Mouse (Mus musculus): ENCODE measurements around the gene Azgp1. TPM values are rescaled to one million over a fixed set of nuclear protein-coding genes. Genes with fewer than 3 reads are reported as not detected.
"Not testable (repeated sequence)": the region's sequence is repeated elsewhere in the genome, so short reads cannot be mapped to it uniquely, and the experiment has no call there.

Gene Azgp1
- not detected in 2 replicates for polyA plus RNA-seq (2014; fragmentation: Nextera tagmentation; extraction: Ambion mirVana)

DNA sequence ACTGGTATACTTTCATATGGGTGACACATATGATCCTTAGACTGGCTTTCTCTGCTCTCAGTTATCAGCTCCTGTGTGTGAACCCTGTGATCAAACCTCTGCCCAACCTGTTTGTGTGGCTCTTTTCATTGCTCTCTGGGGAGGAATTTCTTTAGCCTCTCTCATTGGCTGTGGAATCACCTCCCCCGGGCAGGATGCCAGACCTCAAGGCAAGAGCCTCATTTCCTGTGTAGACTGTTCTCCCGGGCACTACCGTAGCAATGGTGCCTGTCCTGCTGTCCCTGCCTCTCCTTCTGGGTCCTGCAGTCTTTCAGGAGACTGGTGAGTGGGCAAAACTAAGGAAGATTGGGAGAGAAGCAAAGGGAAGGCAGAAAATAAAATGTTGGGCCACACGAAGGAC, at the start of gene Azgp1:
Azgp1 (plus strand) TSS at position 221 of the 400 bp plus-strand sequence.
- no peaks in the 10 kb centered on the region for H3K4me1 ChIP-seq (replicated peaks; ENCODE audit: control insufficient read depth, insufficient read depth, low read length)
- H3K36me3 ChIP-seq (ENCODE audit: control insufficient read depth, insufficient read depth, low read length): no peaks in the 10 kb centered on the region
- DNase-seq (ENCODE audit: low spot score) (no peak), ATAC-seq (replicated peaks; ENCODE audit: low FRiP score) (no peak)
- 82% methylated on average over 4 of the region's 4 CpGs for WGBS
- no peak within 1 kb of the TSS for H3K4me2 ChIP-seq (ENCODE audit: low read depth, low read length, severe bottlenecking)
- H3K4me3 ChIP-seq (ENCODE audit: low read depth, low read length): no peak within 1 kb of the TSS
- no peak within 1 kb of the TSS for H3K9ac ChIP-seq (ENCODE audit: low read length)
- no peaks in the 10 kb centered on the region for H3K27me3 ChIP-seq (ENCODE audit: control insufficient read depth, insufficient read depth, low read length)
- no peak within 1 kb of the TSS for H3K27ac ChIP-seq (ENCODE audit: low read depth, low read length)
- H3K9me3 ChIP-seq (ENCODE audit: control insufficient read depth, low read length): no peaks in the 10 kb centered on the region

DNA sequence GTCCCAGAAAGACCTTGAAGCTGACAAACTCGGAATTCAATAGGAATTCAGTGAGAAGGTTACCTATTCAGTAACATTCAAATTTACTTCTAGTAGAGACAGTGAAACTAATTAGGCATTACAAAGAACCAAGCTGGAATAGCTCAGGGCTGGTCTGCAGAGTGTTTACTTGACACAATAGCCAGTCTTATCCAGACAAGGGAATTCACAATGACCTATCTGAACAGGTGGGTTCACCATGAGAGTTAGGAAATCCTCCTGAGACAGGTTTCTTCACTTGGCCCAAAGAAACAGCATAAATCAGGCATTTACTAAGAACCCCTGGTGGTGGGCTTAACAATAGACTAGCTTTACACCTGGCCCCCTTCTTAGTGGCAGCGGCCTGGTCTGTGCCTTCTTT, 47.4 kb upstream of the Azgp1 start:
- H3K27ac ChIP-seq (ENCODE audit: low read depth, low read length); DNase-seq (ENCODE audit: low spot score); H3K27me3 ChIP-seq (ENCODE audit: control insufficient read depth, insufficient read depth, low read length); ATAC-seq (replicated peaks; ENCODE audit: low FRiP score); H3K4me1 ChIP-seq (replicated peaks; ENCODE audit: control insufficient read depth, insufficient read depth, low read length); H3K4me2 ChIP-seq (ENCODE audit: low read depth, low read length, severe bottlenecking); H3K9me3 ChIP-seq (ENCODE audit: control insufficient read depth, low read length); H3K36me3 ChIP-seq (ENCODE audit: control insufficient read depth, insufficient read depth, low read length); H3K4me3 ChIP-seq (ENCODE audit: low read depth, low read length); H3K9ac ChIP-seq (ENCODE audit: low read length): not testable (repeated sequence)
- WGBS: 70% methylated on average over 2 of the region's 2 CpGs

DNA sequence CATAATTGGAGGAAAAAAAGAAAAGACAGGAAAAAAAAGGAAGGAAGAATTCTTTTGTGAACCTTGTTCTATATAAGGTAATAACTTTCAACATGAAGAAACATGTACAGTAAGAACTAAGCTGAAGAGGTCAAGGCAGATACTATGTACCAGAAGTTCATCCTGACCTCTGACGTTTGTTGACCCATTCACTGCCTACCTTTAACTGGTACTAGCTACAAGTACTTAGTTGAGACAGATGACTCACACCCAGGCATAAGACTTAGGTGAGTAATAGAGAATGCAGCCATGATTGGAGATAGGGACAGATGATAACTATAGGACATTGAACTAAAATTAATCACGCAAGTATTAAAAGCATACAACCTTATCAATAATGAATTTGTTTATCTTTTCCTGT, 44.8 kb upstream of the Azgp1 start:
- whole genome bisulfite sequencing: 87% methylated on average over 2 of the region's 2 CpGs
- H3K36me3 ChIP-seq (ENCODE audit: control insufficient read depth, insufficient read depth, low read length): no peaks in the 10 kb centered on the region
- no peak for DNase-seq (ENCODE audit: low spot score)
- H3K4me3 ChIP-seq (ENCODE audit: low read depth, low read length): no peak overlapping the region
- no peaks in the 10 kb centered on the region for H3K27me3 ChIP-seq (ENCODE audit: control insufficient read depth, insufficient read depth, low read length)
- no peak overlapping the region for H3K4me2 ChIP-seq (ENCODE audit: low read depth, low read length, severe bottlenecking)
- no peaks in the 10 kb centered on the region for H3K9me3 ChIP-seq (ENCODE audit: control insufficient read depth, low read length)
- H3K9ac ChIP-seq (ENCODE audit: low read length): no peak overlapping the region
- H3K27ac ChIP-seq (ENCODE audit: low read depth, low read length): no peak overlapping the region
- ATAC-seq (replicated peaks; ENCODE audit: low FRiP score): no peak
- H3K4me1 ChIP-seq (replicated peaks; ENCODE audit: control insufficient read depth, insufficient read depth, low read length): no peaks in the 10 kb centered on the region

DNA sequence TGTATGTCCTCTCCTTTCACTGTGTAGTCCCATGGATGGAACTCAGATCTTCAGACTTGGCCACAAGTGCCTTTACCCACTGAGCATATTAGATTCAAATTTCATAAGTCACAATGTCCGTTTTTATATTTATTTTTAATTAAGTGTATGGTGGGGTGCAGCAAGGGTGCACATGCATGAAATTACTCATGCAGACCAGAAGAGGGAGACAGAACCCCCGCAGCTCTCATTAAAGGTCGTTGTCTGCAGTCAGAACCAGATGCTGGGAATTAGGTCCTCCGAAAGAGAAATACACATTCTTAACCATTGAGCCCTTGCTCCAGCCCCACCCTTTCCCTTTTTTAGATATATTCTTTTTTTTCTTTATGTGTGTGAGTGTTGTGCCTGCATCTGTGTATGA, 44.1 kb upstream of the Azgp1 start:
- H3K27ac ChIP-seq (ENCODE audit: low read depth, low read length): no peak overlapping the region
- H3K4me1 ChIP-seq (replicated peaks; ENCODE audit: control insufficient read depth, insufficient read depth, low read length): no peaks in the 10 kb centered on the region
- ATAC-seq (replicated peaks; ENCODE audit: low FRiP score) (no peak), DNase-seq (ENCODE audit: low spot score) (no peak)
- no peaks in the 10 kb centered on the region for H3K27me3 ChIP-seq (ENCODE audit: control insufficient read depth, insufficient read depth, low read length)
- H3K9ac ChIP-seq (ENCODE audit: low read length): no peak overlapping the region
- no peaks in the 10 kb centered on the region for H3K9me3 ChIP-seq (ENCODE audit: control insufficient read depth, low read length)
- H3K4me3 ChIP-seq (ENCODE audit: low read depth, low read length): no peak overlapping the region
- H3K36me3 ChIP-seq (ENCODE audit: control insufficient read depth, insufficient read depth, low read length): no peaks in the 10 kb centered on the region
- H3K4me2 ChIP-seq (ENCODE audit: low read depth, low read length, severe bottlenecking): no peak overlapping the region
- 73% methylated on average over 4 of the region's 4 CpGs for WGBS

DNA sequence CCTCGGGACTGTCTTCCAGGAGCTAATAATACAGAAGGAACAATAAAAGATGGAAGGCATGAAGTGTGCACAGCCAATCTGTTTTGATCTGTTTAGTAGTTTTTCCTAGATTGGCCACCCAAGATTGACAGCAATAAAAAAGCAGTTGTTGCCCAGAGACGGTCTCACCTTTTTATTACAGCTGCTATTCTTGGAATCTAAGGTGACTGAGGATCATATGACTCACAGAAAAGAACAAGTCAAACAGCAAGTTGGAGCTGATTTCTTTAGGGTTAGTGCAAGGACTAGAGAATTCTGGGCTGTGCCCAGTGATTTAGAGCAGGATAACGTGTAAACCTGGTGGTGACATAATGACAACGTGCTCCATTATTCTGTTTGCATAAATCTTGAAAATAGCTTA, 40.4 kb upstream of the Azgp1 start:
- Histone ChIP-seq H3K36me3 (ENCODE audit: control insufficient read depth, insufficient read depth, low read length) (no peaks in the 10 kb centered on the region), H3K27ac (ENCODE audit: low read depth, low read length) (no peak overlapping the region), H3K9ac (ENCODE audit: low read length) (no peak overlapping the region), H3K9me3 (ENCODE audit: control insufficient read depth, low read length) (no peaks in the 10 kb centered on the region), H3K4me3 (ENCODE audit: low read depth, low read length) (no peak overlapping the region), H3K27me3 (ENCODE audit: control insufficient read depth, insufficient read depth, low read length) (no peaks in the 10 kb centered on the region), H3K4me2 (ENCODE audit: low read depth, low read length, severe bottlenecking) (no peak overlapping the region), H3K4me1 (replicated peaks; ENCODE audit: control insufficient read depth, insufficient read depth, low read length) (no peaks in the 10 kb centered on the region)
- no peak for DNase-seq (ENCODE audit: low spot score)
- ATAC-seq (replicated peaks; ENCODE audit: low FRiP score): no peak
- WGBS: 84% methylated on average over 4 of the region's 4 CpGs

DNA sequence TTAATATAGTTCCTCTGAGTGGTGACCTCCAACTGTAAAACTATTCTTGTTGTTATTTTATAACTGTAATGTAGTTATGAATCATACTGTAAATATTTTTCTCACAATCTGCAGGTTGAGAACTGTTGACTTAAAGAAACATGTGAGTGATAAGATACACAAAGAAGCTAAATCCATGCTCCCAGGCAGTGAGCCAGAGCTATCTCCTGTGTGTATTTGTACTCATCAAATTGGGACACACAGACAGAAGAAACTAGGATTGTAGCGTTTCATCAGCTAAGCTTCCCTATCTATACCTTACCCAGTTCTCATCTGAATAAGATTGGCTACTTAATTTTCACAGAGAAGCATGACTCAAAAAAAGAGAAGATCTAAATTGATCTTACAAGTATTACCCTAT, 38.2 kb upstream of the Azgp1 start:
- H3K9ac ChIP-seq (ENCODE audit: low read length): no peak overlapping the region
- ATAC-seq (replicated peaks; ENCODE audit: low FRiP score) (no peak), DNase-seq (ENCODE audit: low spot score) (no peak)
- no peaks in the 10 kb centered on the region for H3K36me3 ChIP-seq (ENCODE audit: control insufficient read depth, insufficient read depth, low read length)
- no peak overlapping the region for H3K4me2 ChIP-seq (ENCODE audit: low read depth, low read length, severe bottlenecking)
- H3K9me3 ChIP-seq (ENCODE audit: control insufficient read depth, low read length): no peaks in the 10 kb centered on the region
- no peak overlapping the region for H3K4me3 ChIP-seq (ENCODE audit: low read depth, low read length)
- no peak overlapping the region for H3K27ac ChIP-seq (ENCODE audit: low read depth, low read length)
- WGBS: 80% methylated on average over 1 of the region's 1 CpGs
- H3K4me1 ChIP-seq (replicated peaks; ENCODE audit: control insufficient read depth, insufficient read depth, low read length): no peaks in the 10 kb centered on the region
- no peaks in the 10 kb centered on the region for H3K27me3 ChIP-seq (ENCODE audit: control insufficient read depth, insufficient read depth, low read length)

DNA sequence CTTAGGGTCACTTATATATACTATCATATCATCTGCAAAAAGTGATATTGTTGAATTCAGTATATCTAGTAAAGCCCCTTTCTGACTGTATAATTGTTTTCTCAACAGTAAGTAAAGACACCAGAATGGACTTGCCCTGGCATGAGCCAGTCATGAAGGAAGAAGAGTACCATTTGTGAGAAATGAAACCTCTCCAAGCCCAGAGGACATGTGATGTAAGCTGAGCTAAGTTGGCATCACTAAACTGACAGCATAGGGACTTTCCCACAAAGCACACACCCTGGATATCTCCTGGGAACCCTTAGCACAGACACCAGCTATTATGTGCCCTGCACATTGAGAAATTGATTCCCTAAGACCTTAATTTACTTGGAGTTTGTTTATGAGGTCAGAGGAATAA, 34.0 kb upstream of the Azgp1 start:
- Histone ChIP-seq H3K27me3 (ENCODE audit: control insufficient read depth, insufficient read depth, low read length) (no peaks in the 10 kb centered on the region), H3K36me3 (ENCODE audit: control insufficient read depth, insufficient read depth, low read length) (no peaks in the 10 kb centered on the region), H3K9me3 (ENCODE audit: control insufficient read depth, low read length) (no peaks in the 10 kb centered on the region), H3K27ac (ENCODE audit: low read depth, low read length) (no peak overlapping the region), H3K4me2 (ENCODE audit: low read depth, low read length, severe bottlenecking) (no peak overlapping the region), H3K9ac (ENCODE audit: low read length) (no peak overlapping the region), H3K4me3 (ENCODE audit: low read depth, low read length) (no peak overlapping the region), H3K4me1 (replicated peaks; ENCODE audit: control insufficient read depth, insufficient read depth, low read length) (no peaks in the 10 kb centered on the region)
- ATAC-seq (replicated peaks; ENCODE audit: low FRiP score) (no peak), DNase-seq (ENCODE audit: low spot score) (no peak)

DNA sequence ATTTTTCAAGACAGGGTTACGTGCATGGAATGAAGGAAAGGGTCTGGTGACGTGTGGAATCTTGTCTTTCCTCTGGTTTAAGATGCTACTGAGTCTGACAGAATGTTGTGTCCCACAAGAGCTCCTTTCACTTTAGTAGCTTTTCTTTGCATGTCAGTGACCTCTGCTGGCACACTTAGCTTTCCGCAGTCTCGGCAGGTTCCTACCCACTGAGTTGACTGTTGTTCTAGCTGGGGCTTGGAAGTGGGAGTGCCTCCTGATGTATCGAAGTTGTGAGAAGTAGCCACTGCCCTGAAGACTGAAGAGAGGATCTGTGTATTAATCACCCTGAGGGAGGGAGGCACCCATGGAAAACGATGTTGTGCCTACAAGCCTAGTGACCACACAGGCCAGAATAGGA, 30.1 kb upstream of the Azgp1 start:
- Histone ChIP-seq H3K36me3 (ENCODE audit: control insufficient read depth, insufficient read depth, low read length) (no peaks in the 10 kb centered on the region), H3K27ac (ENCODE audit: low read depth, low read length) (no peak overlapping the region), H3K27me3 (ENCODE audit: control insufficient read depth, insufficient read depth, low read length) (no peaks in the 10 kb centered on the region), H3K9ac (ENCODE audit: low read length) (no peak overlapping the region), H3K4me1 (replicated peaks; ENCODE audit: control insufficient read depth, insufficient read depth, low read length) (no peaks in the 10 kb centered on the region), H3K9me3 (ENCODE audit: control insufficient read depth, low read length) (no peaks in the 10 kb centered on the region), H3K4me2 (ENCODE audit: low read depth, low read length, severe bottlenecking) (no peak overlapping the region), H3K4me3 (ENCODE audit: low read depth, low read length) (no peak overlapping the region)
- DNase-seq (ENCODE audit: low spot score) (no peak), ATAC-seq (replicated peaks; ENCODE audit: low FRiP score) (no peak)
- WGBS: 48% methylated on average over 6 of the region's 6 CpGs

DNA sequence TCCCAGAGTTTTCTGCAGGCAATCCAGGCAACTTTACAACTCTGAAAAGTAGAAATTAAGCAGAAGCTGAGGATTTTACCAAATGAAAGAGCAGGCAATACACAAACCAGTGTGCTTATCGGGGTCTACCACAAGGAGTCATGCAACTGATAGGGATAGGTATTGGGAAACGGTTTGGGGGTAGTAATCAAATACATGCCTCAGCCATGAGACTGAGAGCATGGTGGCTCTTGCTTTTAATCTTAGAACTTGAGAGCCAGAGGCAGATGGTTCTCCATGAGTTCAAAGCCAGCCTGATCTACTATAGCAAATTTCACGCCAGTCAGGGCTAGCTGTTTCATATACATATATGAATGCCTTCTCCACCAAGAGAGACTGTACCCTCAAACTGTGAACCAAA, 24.9 kb upstream of the Azgp1 start:
- H3K9me3 ChIP-seq (ENCODE audit: control insufficient read depth, low read length): no peaks in the 10 kb centered on the region
- DNase-seq (ENCODE audit: low spot score): no peak
- H3K36me3 ChIP-seq (ENCODE audit: control insufficient read depth, insufficient read depth, low read length): no peaks in the 10 kb centered on the region
- H3K4me1 ChIP-seq (replicated peaks; ENCODE audit: control insufficient read depth, insufficient read depth, low read length): no peaks in the 10 kb centered on the region
- H3K4me3 ChIP-seq (ENCODE audit: low read depth, low read length): no peak overlapping the region
- 87% methylated on average over 3 of the region's 3 CpGs for WGBS
- no peaks in the 10 kb centered on the region for H3K27me3 ChIP-seq (ENCODE audit: control insufficient read depth, insufficient read depth, low read length)
- no peak overlapping the region for H3K9ac ChIP-seq (ENCODE audit: low read length)
- no peak for ATAC-seq (replicated peaks; ENCODE audit: low FRiP score)
- H3K4me2 ChIP-seq (ENCODE audit: low read depth, low read length, severe bottlenecking): no peak overlapping the region
- no peak overlapping the region for H3K27ac ChIP-seq (ENCODE audit: low read depth, low read length)
